Mouse (Mus musculus): Measurements from ENCODE around the gene Tfap2a. TPM values are rescaled to one million over a fixed set of nuclear protein-coding genes. Genes with fewer than 3 reads are reported as not detected.

The Tfap2a gene
- total and polyA plus RNA-seq, 3 experiments = not detected

DNA sequence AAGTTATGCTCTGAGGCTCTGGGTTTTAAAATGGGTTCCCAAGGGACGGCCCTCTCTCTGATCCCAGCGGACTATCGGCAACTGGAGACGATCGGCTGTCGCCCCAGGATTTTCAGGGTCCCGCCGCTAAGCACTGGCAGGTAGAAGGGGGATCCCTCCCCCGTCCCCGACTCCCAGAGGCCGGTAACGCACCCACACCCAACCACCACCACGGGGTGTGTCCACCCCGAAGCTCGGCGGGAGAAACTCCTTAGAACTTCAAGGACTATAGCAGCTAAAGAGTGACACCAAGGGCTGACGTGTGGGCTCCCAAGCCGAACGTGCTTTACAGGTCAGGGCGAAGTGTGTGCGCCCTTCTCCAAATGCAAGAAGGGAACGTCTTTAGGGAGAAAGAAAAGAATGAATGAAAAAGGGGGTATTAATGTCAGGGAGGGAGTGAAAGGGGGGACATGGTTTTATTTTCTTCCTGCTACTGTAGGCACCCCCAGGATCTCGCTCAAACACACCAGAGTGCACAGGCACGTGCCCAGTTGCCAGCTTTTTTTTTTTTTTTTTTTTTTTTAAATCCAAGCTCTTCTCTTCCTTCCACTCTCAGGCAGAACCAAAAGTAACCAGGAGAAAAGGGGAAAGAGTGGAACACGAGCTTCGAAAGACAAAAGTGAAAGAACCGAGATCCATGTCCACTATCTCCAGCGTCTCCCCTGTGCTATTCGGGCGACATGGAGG, 5.2 kb downstream of the Tfap2a start:
- Histone ChIP-seq H3K27ac (ENCODE audit: control insufficient read depth, low read depth, low read length) (no peak overlapping the region), H3K4me3 (ENCODE audit: control insufficient read depth in 1 of 2, insufficient read depth in 1 of 2, low read depth in 2 of 2, low read length in 2 of 2) (no peak overlapping the region), H3K27me3 (ENCODE audit: control insufficient read depth in 1 of 2, insufficient read depth in 2 of 2, low read length in 2 of 2) (no peaks in the 10 kb centered on the region), H3K79me2 (ENCODE audit: control insufficient read depth, insufficient read depth, low read length, poor library complexity) (no peaks in the 10 kb centered on the region), H3K9me3 (replicated peaks; ENCODE audit: insufficient read depth, low read length) (no peaks in the 10 kb centered on the region), H3K4me1 (ENCODE audit: control insufficient read depth in 1 of 2, insufficient read depth in 2 of 2, low read length in 2 of 2) (no peaks in the 10 kb centered on the region), H3K36me3 (ENCODE audit: control insufficient read depth in 1 of 2, insufficient read depth in 2 of 2, low read length in 2 of 2) (no peaks in the 10 kb centered on the region), H3K9ac (ENCODE audit: control insufficient read depth, low read depth, low read length, poor library complexity, severe bottlenecking) (no peak overlapping the region)
- no peak for DNase-seq (ENCODE audit: low read depth, low spot score)
- TF ChIP-seq CTCF (IDR thresholded peaks at IDR 0.05 in 2 of 3, conservative IDR thresholded peaks at IDR 0.05 in 1 of 3; ENCODE audit: control insufficient read depth in 1 of 3, insufficient read depth in 1 of 3, low read depth in 2 of 3, low read length in 3 of 3, poor library complexity in 1 of 3, severe bottlenecking in 1 of 3) = no peak
- no peak for TF ChIP-seq USF1 (IDR thresholded peaks at IDR 0.05; ENCODE audit: low read depth, low read length)
- TF ChIP-seq HCFC1 (IDR thresholded peaks at IDR 0.05; ENCODE audit: low read depth, low read length) = no peak
- TF ChIP-seq EP300 (IDR thresholded peaks at IDR 0.05; ENCODE audit: low read depth in 1 of 2, low read length in 2 of 2) = no peak
- no peak for TF ChIP-seq MYB (IDR thresholded peaks at IDR 0.05; ENCODE audit: low read depth, low read length)
- no peak for TF ChIP-seq POLR2A (IDR thresholded peaks at IDR 0.05; ENCODE audit: control insufficient read depth in 1 of 2, insufficient read depth in 1 of 2, low read depth in 1 of 2, low read length in 2 of 2, poor library complexity in 1 of 2)
- no peak for TF ChIP-seq ELF1 (IDR thresholded peaks at IDR 0.05; ENCODE audit: low read depth, low read length)
- no peak for TF ChIP-seq KAT2A (conservative IDR thresholded peaks at IDR 0.05; ENCODE audit: low read depth, low read length)
- no peak for TF ChIP-seq TAL1 (IDR thresholded peaks at IDR 0.05; ENCODE audit: low read length)
- TF ChIP-seq ZNF384 (IDR thresholded peaks at IDR 0.05; ENCODE audit: low read depth, low read length) = no peak
- no peak for TF ChIP-seq NELFE (IDR thresholded peaks at IDR 0.05; ENCODE audit: low read depth, low read length)

DNA sequence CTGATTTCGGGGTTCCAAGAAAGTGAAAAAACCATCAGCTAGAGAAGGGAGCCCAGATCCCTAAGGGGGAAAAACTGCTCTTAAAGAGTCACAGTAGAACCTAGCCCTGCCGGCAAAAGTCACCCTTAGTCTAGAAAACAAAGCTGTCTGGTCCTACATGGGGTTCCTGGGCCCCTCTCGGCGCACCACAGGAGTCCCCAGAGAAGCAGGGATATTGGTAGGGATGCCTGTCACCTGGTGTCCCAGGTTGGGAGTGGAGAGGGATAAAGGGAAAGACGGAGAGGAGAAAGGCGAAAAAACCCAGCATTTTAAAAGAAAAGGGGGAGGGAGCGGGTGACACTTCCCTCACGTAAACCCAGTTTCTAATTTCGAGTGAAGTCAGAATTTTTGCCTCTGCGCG, 6.1 kb downstream of the Tfap2a start:
- no peak for TF ChIP-seq EP300 (IDR thresholded peaks at IDR 0.05; ENCODE audit: low read depth in 1 of 2, low read length in 2 of 2)
- TF ChIP-seq POLR2AphosphoS5 (IDR thresholded peaks at IDR 0.05; ENCODE audit: borderline replicate concordance, low read depth, low read length) = no peak
- no peak for TF ChIP-seq CTCF (IDR thresholded peaks at IDR 0.05 in 2 of 3, conservative IDR thresholded peaks at IDR 0.05 in 1 of 3; ENCODE audit: control insufficient read depth in 1 of 3, insufficient read depth in 1 of 3, low read depth in 2 of 3, low read length in 3 of 3, poor library complexity in 1 of 3, severe bottlenecking in 1 of 3)
- TF ChIP-seq MEF2A (IDR thresholded peaks at IDR 0.05; ENCODE audit: extremely low read depth, insufficient replicate concordance, low read depth, low read length, poor library complexity, severe bottlenecking) = no peak
- TF ChIP-seq TBP (IDR thresholded peaks at IDR 0.05; ENCODE audit: low read depth, low read length) = no peak
- TF ChIP-seq ETS1 (IDR thresholded peaks at IDR 0.05; ENCODE audit: low read depth, low read length) = no peak
- no peaks in the 10 kb centered on the region for H3K36me3 ChIP-seq (ENCODE audit: control insufficient read depth in 1 of 2, insufficient read depth in 2 of 2, low read length in 2 of 2)
- H3K27ac ChIP-seq (ENCODE audit: control insufficient read depth, low read depth, low read length) = no peak overlapping the region
- DNase-seq (ENCODE audit: low read depth, low spot score) = no peak
- no peak overlapping the region for H3K4me3 ChIP-seq (ENCODE audit: control insufficient read depth in 1 of 2, insufficient read depth in 1 of 2, low read depth in 2 of 2, low read length in 2 of 2)
- no peak overlapping the region for H3K9ac ChIP-seq (ENCODE audit: control insufficient read depth, low read depth, low read length, poor library complexity, severe bottlenecking)
- no peaks in the 10 kb centered on the region for H3K27me3 ChIP-seq (ENCODE audit: control insufficient read depth in 1 of 2, insufficient read depth in 2 of 2, low read length in 2 of 2)
- H3K4me1 ChIP-seq (ENCODE audit: control insufficient read depth in 1 of 2, insufficient read depth in 2 of 2, low read length in 2 of 2) = no peaks in the 10 kb centered on the region
- no peaks in the 10 kb centered on the region for H3K79me2 ChIP-seq (ENCODE audit: control insufficient read depth, insufficient read depth, low read length, poor library complexity)
- H3K9me3 ChIP-seq (replicated peaks; ENCODE audit: insufficient read depth, low read length) = no peaks in the 10 kb centered on the region
